Mouse (Mus musculus) cortical plate, adult 2 months (tissue): ENCODE data around the gene Msh6.

Source experiments
- CTCF ChIP-seq: fragments of 200-500 bp; IDR thresholded peaks from 2 replicates; pipeline ENCODE4 v1.5.1; 2011; ENCODE audit warnings: mild to moderate bottlenecking, control low read depth, low read length; ENCODE audit not compliant: insufficient read depth; ENCODE audit errors: extremely low read depth
- POLR2A ChIP-seq: fragments of 200-500 bp; IDR thresholded peaks from 2 replicates; pipeline ENCODE4 v1.6.1; 2011; ENCODE audit warnings: mild to moderate bottlenecking, low read length, control low read depth; ENCODE audit not compliant: insufficient read depth; ENCODE audit errors: extremely low read depth

DNA sequence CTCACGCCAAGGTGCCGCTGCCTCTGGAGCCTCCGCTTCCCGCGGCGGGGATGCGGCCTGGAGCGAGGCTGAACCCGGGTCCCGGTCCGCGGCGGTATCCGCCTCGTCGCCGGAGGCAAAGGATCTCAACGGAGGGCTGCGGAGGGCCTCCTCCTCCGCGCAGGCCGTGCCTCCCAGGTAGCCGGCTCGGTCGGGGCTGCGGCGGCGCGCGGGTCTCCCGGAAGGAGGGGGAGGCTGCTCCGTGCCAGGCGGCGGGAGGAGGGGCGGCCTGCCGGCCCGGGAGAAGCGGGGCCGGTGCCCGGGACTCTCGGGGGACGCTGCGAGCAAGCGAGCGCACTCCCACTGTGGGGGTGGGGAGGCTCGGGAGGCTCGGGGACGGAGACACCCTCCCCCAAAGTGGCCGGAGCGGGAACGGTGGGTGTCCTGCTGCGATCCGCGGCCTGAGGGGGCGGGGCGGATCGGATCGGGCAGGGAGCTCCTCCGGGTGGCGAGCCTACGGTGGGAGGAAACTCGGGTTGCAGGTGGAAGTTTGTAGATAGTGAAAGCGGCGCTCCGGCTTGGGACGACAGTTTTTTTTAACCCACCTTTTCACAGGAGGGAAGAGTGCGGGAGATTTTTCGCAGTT is 479 bp downstream of the Msh6 start:
- TF ChIP-seq POLR2A (no peak), CTCF (no peak)
